Mouse (Mus musculus): ENCODE measurements around the gene Vmp1. TPM values are rescaled to one million over a fixed set of nuclear protein-coding genes. Genes with fewer than 3 reads are reported as not detected.

Gene Vmp1
- polyA plus RNA-seq, 1 experiment: 50.2 TPM

GRCm38 (mm10) chr11:86545556-86545955 lies 138.1 kb downstream of the Vmp1 start:
- TF ChIP-seq CTCF (IDR thresholded peaks at IDR 0.05; ENCODE audit: borderline replicate concordance, extremely low read depth, insufficient read depth, insufficient read length): no peak
- TF ChIP-seq POLR2A (IDR thresholded peaks at IDR 0.05; ENCODE audit: borderline replicate concordance, extremely low read depth, insufficient read depth, insufficient read length, poor library complexity, severe bottlenecking): no peak
- no peak for DNase-seq (ENCODE audit: low read depth)

GRCm38 (mm10) chr11:86544639-86545299 lies 138.9 kb downstream of the Vmp1 start, which contains the start of the genes Rps6kb1 and Tubd1:
Gene Rps6kb1, minus strand, starts transcription at chr11:86544805.
Gene Tubd1, plus strand, starts transcription at chr11:86544991.
- TF ChIP-seq POLR2A (IDR thresholded peaks at IDR 0.05; ENCODE audit: borderline replicate concordance, extremely low read depth, insufficient read depth, insufficient read length, poor library complexity, severe bottlenecking): peak; percentile 88; the same call in 1 of the 2 replicates
- TF ChIP-seq CTCF (IDR thresholded peaks at IDR 0.05; ENCODE audit: borderline replicate concordance, extremely low read depth, insufficient read depth, insufficient read length): no peak
- DNase-seq (ENCODE audit: low read depth): peak; percentile 100

GRCm38 (mm10) chr11:86543960-86544638 lies 139.5 kb downstream of the Vmp1 start:
- DNase-seq (ENCODE audit: low read depth): peak; percentile 27
- TF ChIP-seq CTCF (IDR thresholded peaks at IDR 0.05; ENCODE audit: borderline replicate concordance, extremely low read depth, insufficient read depth, insufficient read length) (no peak), POLR2A (IDR thresholded peaks at IDR 0.05; ENCODE audit: borderline replicate concordance, extremely low read depth, insufficient read depth, insufficient read length, poor library complexity, severe bottlenecking) (no peak)

GRCm38 (mm10) chr11:86542851-86543250 lies 140.8 kb downstream of the Vmp1 start:
- peak; percentile 2 for DNase-seq (ENCODE audit: low read depth)
- TF ChIP-seq CTCF (IDR thresholded peaks at IDR 0.05; ENCODE audit: borderline replicate concordance, extremely low read depth, insufficient read depth, insufficient read length) (no peak), POLR2A (IDR thresholded peaks at IDR 0.05; ENCODE audit: borderline replicate concordance, extremely low read depth, insufficient read depth, insufficient read length, poor library complexity, severe bottlenecking) (no peak)

- TF ChIP-seq CTCF (IDR thresholded peaks at IDR 0.05; ENCODE audit: borderline replicate concordance, extremely low read depth, insufficient read depth, insufficient read length) (no peak), POLR2A (IDR thresholded peaks at IDR 0.05; ENCODE audit: borderline replicate concordance, extremely low read depth, insufficient read depth, insufficient read length, poor library complexity, severe bottlenecking) (no peak)
- DNase-seq (ENCODE audit: low read depth): no peak
These were observed 143.2 kb downstream of the Vmp1 start for GRCm38 (mm10) chr11:86540476-86540845.

- TF ChIP-seq POLR2A (IDR thresholded peaks at IDR 0.05; ENCODE audit: borderline replicate concordance, extremely low read depth, insufficient read depth, insufficient read length, poor library complexity, severe bottlenecking) (no peak), CTCF (IDR thresholded peaks at IDR 0.05; ENCODE audit: borderline replicate concordance, extremely low read depth, insufficient read depth, insufficient read length) (no peak)
- no peak for DNase-seq (ENCODE audit: low read depth)
These were observed 143.7 kb downstream of the Vmp1 start for GRCm38 (mm10) chr11:86539716-86540475.

GRCm38 (mm10) chr11:86538786-86539185 lies 144.8 kb downstream of the Vmp1 start:
- TF ChIP-seq CTCF (IDR thresholded peaks at IDR 0.05; ENCODE audit: borderline replicate concordance, extremely low read depth, insufficient read depth, insufficient read length) (no peak), POLR2A (IDR thresholded peaks at IDR 0.05; ENCODE audit: borderline replicate concordance, extremely low read depth, insufficient read depth, insufficient read length, poor library complexity, severe bottlenecking) (no peak)
- DNase-seq (ENCODE audit: low read depth): no peak

GRCm38 (mm10) chr11:86534201-86534910 lies 149.3 kb downstream of the Vmp1 start:
- no peak for DNase-seq (ENCODE audit: low read depth)
- no peak for TF ChIP-seq CTCF (IDR thresholded peaks at IDR 0.05; ENCODE audit: borderline replicate concordance, extremely low read depth, insufficient read depth, insufficient read length)
- no peak for TF ChIP-seq POLR2A (IDR thresholded peaks at IDR 0.05; ENCODE audit: borderline replicate concordance, extremely low read depth, insufficient read depth, insufficient read length, poor library complexity, severe bottlenecking)

Other genes starting within 250 kb of the Vmp1 start
- gene Rnft1, start 199.2 kb downstream of the Vmp1 start, polyA plus RNA-seq (2012; rRNA removed): 6.3 and 8.3 TPM in 2 replicates
- 25.5 and 28.5 TPM in 2 replicates for gene Rps6kb1, start 139.0 kb downstream of the Vmp1 start, polyA plus RNA-seq (2012; rRNA removed)
- 4.4 and 6.6 TPM in 2 replicates for gene Tubd1, start 138.8 kb downstream of the Vmp1 start, polyA plus RNA-seq (2012; rRNA removed)
- 17.5 and 18.9 TPM in 2 replicates for gene Ptrh2, start 149 bp upstream of the Vmp1 start, polyA plus RNA-seq (2012; rRNA removed)
- gene Cltc, start 73.7 kb upstream of the Vmp1 start, polyA plus RNA-seq (2012; rRNA removed): 134 and 191 TPM in 2 replicates
- gene Dhx40, start 123.9 kb upstream of the Vmp1 start, polyA plus RNA-seq (2012; rRNA removed): 16.9 and 18.6 TPM in 2 replicates

All from brain, embryonic 14.5 days (tissue).